Mouse (Mus musculus) forebrain, postnatal 0 days (tissue): ENCODE data around the gene Fam171a2. TPM values are rescaled to one million over a fixed set of nuclear protein-coding genes. Genes with fewer than 3 reads are reported as not detected.
A peak's percentile ranks its signal among the peaks of the same experiment; 100 is the strongest.

Experiments used
- ATAC-seq: fragments of 200-750 bp; cut with Nextera tagmentation; 2 replicates; pipeline ENCODE4 v1.8.0; 2017; ENCODE audit warnings: mild to moderate bottlenecking, moderate library complexity
- DNase-seq: peaks from one replicate; pipeline ENCODE4 v3.0.0-alpha.2; 2015
- H3K27ac ChIP-seq: fragments of 300-500 bp; sonication (generic); 2 replicates; pipeline ENCODE4 v1.5.1; 2014; ENCODE audit warnings: low read depth, mild to moderate bottlenecking, antibody characterized with exemption, low read length, moderate library complexity, mixed read lengths
- H3K27me3 ChIP-seq: fragments of 300-500 bp; sonication (generic); 2 replicates; pipeline ENCODE4 v1.6.1; 2014; ENCODE audit warnings: mild to moderate bottlenecking, low read length, mixed read lengths; ENCODE audit not compliant: insufficient read depth
- H3K36me3 ChIP-seq: fragments of 300-500 bp; sonication (generic); 2 replicates; pipeline ENCODE4 v1.6.1; 2014; ENCODE audit warnings: mild to moderate bottlenecking, moderate library complexity; ENCODE audit not compliant: insufficient read depth
- H3K4me1 ChIP-seq: fragments of 300-500 bp; sonication (generic); 2 replicates; pipeline ENCODE4 v1.6.1; 2014; ENCODE audit warnings: antibody characterized with exemption; ENCODE audit not compliant: insufficient read depth
- H3K4me2 ChIP-seq: fragments of 300-500 bp; sonication (generic); 2 replicates; pipeline ENCODE4 v1.6.1; 2014; ENCODE audit warnings: low read depth, mild to moderate bottlenecking, moderate library complexity
- H3K4me3 ChIP-seq: fragments of 300-500 bp; sonication (generic); 2 replicates; pipeline ENCODE4 v1.5.1; 2014; ENCODE audit warnings: low read depth, low read length, mixed read lengths
- H3K9ac ChIP-seq: fragments of 300-500 bp; sonication (generic); 2 replicates; pipeline ENCODE4 v1.6.1; 2014; ENCODE audit warnings: mild to moderate bottlenecking
- H3K9me3 ChIP-seq: fragments of 300-500 bp; sonication (generic); 2 replicates; pipeline ENCODE4 v1.6.1; 2016; ENCODE audit warnings: low read length
- CTCF ChIP-seq: sonication (generic); IDR thresholded peaks from 2 replicates; pipeline ENCODE4 v1.5.1; 2016; ENCODE audit warnings: antibody characterized with exemption, control low read depth, low read depth
- WGBS: fragments of 180-500 bp; shearing (Covaris S2); extraction: QIAGEN DNeasy Blood & Tissue Kit; methylation state at CpG from one replicate; pipeline ENCODE4 v1.1.7; 2014; 5-methylcytosine and 5-hydroxymethylcytosine counted together
- polyA plus RNA-seq: library from polyadenylated mRNA; unstranded; fragments of >200 nt; fragmentation: Nextera tagmentation; extraction: Ambion mirVana; gene quantifications from 2 replicates; pipeline ENCODE4 v1.2.1, GENCODE M21; 2015
- total RNA-seq: library from RNA; depleted of rRNA; stranded (reverse); fragments of >200 nt; gene quantifications from 2 replicates; pipeline ENCODE4 v1.2.3, GENCODE M21; 2014

Gene Fam171a2
- total and polyA plus RNA-seq, 2 experiments from 2014 or later: 26.9 to 361 TPM

DNA sequence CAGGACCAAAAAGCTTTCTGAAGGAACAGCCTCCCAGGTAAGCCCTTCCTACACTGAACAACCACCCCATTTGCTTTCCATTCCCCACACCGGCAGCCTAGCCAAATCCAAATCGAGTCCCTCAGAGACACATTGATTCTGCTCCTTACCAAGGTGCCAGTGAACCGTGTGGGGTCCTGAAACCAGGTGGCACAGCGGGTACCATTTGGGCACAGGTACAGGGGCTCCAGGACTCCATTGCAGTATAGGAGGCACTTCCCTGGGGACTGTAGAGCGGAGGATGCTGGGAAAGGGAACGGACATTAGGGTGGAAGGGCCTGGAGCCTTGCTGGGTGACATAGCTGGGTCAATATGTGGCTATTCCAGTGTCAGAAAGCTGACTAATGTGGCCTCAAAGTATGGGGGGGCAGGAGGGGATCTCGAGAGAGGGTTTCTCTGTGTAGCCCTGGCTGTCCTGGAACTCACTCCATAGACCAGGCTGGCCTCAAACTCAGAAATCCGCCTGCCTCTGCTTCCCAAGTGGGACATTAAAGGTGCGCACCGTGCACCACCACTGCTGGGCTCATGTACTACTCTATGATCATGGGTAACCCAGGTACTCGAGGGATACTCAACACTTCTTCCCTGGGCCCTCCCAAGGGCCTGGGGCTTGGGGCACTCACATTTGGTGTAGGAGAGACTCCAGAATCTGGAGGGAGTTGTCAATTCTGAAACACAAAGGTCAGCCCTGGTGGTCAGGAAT lies 41.8 kb downstream of the Fam171a2 start:
- Histone ChIP-seq H3K36me3 (peaks cover 33% of the 10 kb centered on the region), H3K9ac (peak overlapping the region; percentile 76; the same call in 1 of the 2 replicates), H3K27me3 (no peaks in the 10 kb centered on the region), H3K27ac (no peak overlapping the region), H3K4me1 (peaks cover 10% of the 10 kb centered on the region; the same call in 1 of the 2 replicates), H3K4me2 (peak overlapping the region; percentile 97; the same call in 1 of the 2 replicates), H3K9me3 (no peaks in the 10 kb centered on the region), H3K4me3 (no peak overlapping the region; the same call in 1 of the 2 replicates)
- ATAC-seq (no peak), DNase-seq (no peak)
- TF ChIP-seq CTCF: no peak
- 86% methylated on average over 11 of the region's 11 CpGs for WGBS

GRCm38 (mm10) chr11:102404161-102405010 lies 43.1 kb downstream of the Fam171a2 start:
- Histone ChIP-seq H3K27me3 (no peaks in the 10 kb centered on the region), H3K4me1 (peaks cover 10% of the 10 kb centered on the region; the same call in 1 of the 2 replicates), H3K9ac (no peak overlapping the region), H3K9me3 (no peaks in the 10 kb centered on the region), H3K4me2 (no peak overlapping the region), H3K27ac (no peak overlapping the region), H3K36me3 (peaks cover 44% of the 10 kb centered on the region), H3K4me3 (no peak overlapping the region)
- no peak for TF ChIP-seq CTCF
- 85% methylated on average over 18 of the region's 18 CpGs for WGBS
- ATAC-seq (no peak), DNase-seq (no peak)

DNA sequence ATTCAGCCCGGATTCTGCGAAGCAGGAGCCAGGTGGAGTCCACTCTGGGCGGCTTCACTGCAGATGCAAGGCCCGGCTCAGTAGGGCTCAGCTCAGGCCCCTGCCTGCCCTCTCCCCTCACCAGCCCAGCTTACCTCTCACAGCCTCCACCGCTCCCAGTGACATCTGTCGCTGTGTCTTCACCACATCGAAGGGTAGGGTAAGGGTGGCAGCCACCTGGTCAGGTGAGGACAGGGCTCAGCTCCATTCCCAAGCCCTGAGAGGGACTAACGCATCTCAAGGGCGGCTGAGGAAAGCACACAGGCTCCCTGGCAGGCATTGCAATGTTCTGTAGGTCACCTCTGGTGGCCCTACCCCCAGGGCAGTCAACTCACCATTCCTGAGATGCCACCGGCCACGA lies 43.8 kb downstream of the Fam171a2 start:
- DNase-seq: no peak
- Histone ChIP-seq H3K36me3 (peaks cover 51% of the 10 kb centered on the region), H3K9ac (no peak overlapping the region), H3K27ac (no peak overlapping the region), H3K27me3 (no peaks in the 10 kb centered on the region), H3K9me3 (no peaks in the 10 kb centered on the region), H3K4me3 (no peak overlapping the region), H3K4me2 (no peak overlapping the region), H3K4me1 (peaks cover 10% of the 10 kb centered on the region; the same call in 1 of the 2 replicates)
- ATAC-seq: no peak
- TF ChIP-seq CTCF: no peak
- WGBS: 95% methylated on average over 11 of the region's 11 CpGs

GRCm38 (mm10) chr11:102401898-102402500 lies 45.5 kb downstream of the Fam171a2 start:
- H3K9ac ChIP-seq: no peak overlapping the region
- H3K4me1 ChIP-seq: peaks cover 12% of the 10 kb centered on the region; the same call in 1 of the 2 replicates
- H3K4me2 ChIP-seq: no peak overlapping the region
- no peak overlapping the region for H3K27ac ChIP-seq
- 61% methylated on average over 12 of the region's 12 CpGs for WGBS
- no peaks in the 10 kb centered on the region for H3K9me3 ChIP-seq
- peaks cover 57% of the 10 kb centered on the region for H3K36me3 ChIP-seq
- DNase-seq (no peak), ATAC-seq (no peak)
- no peaks in the 10 kb centered on the region for H3K27me3 ChIP-seq
- H3K4me3 ChIP-seq: no peak overlapping the region
- no peak for TF ChIP-seq CTCF

DNA sequence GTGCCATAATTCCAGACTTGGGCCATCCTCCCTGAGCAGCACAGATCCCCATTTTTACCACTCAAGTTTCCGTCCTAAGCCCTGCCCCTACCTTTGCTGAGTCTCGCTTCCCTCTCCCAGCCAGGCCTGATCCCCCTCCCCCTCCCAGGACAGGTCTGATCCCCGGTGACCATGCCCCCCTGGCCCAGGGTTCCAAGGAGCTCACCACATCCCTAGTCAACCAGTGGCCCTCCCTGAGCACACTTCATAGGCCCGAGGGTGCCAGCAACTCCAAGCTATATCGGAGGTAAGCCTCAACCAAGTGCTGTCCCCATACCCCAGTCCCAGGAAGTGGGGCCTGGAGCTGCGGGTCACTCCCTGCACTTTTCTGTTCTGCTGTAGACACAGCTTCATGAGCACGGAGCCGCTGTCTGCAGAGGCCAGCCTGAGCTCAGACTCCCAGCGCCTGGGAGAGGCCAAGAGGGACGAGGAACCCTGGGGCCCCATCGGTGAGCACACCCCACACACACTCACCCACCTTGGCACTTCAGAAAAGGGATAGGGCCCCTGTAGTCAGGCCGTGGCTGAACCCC lies 46.9 kb downstream of the Fam171a2 start:
- H3K4me3 ChIP-seq: no peak overlapping the region
- no peaks in the 10 kb centered on the region for H3K9me3 ChIP-seq
- no peak overlapping the region for H3K27ac ChIP-seq
- no peak overlapping the region for H3K9ac ChIP-seq
- no peaks in the 10 kb centered on the region for H3K27me3 ChIP-seq
- TF ChIP-seq CTCF: no peak
- no peak overlapping the region for H3K4me2 ChIP-seq
- H3K36me3 ChIP-seq: peaks cover 57% of the 10 kb centered on the region
- no peak for DNase-seq
- 34% methylated on average over 12 of the region's 12 CpGs for WGBS
- ATAC-seq: no peak
- H3K4me1 ChIP-seq: peaks cover 15% of the 10 kb centered on the region

GRCm38 (mm10) chr11:102399610-102400072 lies 47.8 kb downstream of the Fam171a2 start:
- no peak for TF ChIP-seq CTCF
- H3K9ac ChIP-seq: no peak overlapping the region
- peaks cover 25% of the 10 kb centered on the region for H3K4me1 ChIP-seq
- no peaks in the 10 kb centered on the region for H3K27me3 ChIP-seq
- DNase-seq (peak; percentile 41), ATAC-seq (no peak)
- H3K36me3 ChIP-seq: peaks cover 57% of the 10 kb centered on the region
- no peak overlapping the region for H3K27ac ChIP-seq
- H3K4me2 ChIP-seq: no peak overlapping the region
- no peak overlapping the region for H3K4me3 ChIP-seq
- H3K9me3 ChIP-seq: no peaks in the 10 kb centered on the region
- WGBS: 16% methylated on average over 34 of the region's 34 CpGs
